Mouse (Mus musculus) cerebellum, adult 8-10 months (tissue): ENCODE measurements around the gene Cacna1f.

Source experiments
- DNase-seq: peaks from one replicate; pipeline ENCODE4 v3.0.0; 2022

Gene Cacna1f

DNA sequence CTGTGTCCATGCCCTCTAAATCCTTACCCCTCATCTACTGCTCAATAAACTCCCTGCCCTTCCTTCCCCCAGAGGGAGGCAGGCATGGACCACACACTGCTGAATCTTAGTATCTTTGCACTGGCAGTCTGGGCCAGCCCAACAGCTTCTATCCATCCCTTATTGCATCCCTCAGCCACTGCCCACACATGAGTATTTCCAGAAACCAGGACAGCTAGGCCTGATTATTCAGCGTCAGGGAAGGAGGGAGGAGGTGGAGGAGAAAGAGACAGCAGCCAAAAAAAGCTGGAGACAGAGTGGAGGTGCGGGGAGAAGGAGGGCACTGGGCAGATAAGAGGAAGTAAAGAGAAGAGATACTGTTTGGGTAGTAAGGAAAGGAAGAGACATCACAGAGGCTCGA lies 28.2 kb downstream of the Cacna1f start:
- no peak for DNase-seq

DNA sequence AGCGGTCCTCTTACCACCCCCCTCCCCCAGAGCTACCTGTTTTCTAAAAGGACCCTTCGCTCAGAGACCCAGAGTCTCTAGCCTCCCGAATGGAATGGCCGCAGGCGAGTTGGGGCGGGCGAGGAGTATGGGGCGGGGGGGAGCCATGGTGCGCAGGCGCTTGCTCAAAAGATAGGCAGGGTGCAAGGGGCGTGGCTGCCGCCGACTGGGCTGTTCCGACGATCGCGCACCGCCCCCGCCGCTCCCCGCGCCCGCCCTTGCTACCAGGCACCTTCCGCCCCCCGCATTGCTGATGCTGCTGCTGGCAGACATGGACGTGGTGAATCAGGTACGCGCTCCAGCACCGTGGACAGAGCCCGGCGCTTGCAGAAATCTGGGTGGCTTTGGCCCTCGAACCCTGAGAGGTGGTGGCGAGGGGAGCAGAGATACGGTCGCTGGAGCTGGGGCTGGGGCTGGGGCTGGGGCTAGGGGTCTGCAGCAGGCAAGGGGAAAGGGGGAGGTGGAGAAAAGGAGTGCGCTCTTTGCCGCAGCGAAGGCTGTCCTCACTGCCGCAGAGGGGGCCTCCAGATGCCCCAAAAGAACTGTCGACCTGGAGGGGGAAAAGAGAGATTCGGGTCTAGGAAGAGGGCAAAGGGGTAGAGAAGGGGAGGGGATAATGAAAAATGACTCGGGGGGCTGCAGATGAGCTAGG lies 31.7 kb downstream of the Cacna1f start, which contains the start of gene Syp:
TSS of gene Syp (plus strand) at position 71 of the 691 bp plus-strand sequence.
- peak; percentile 92 for DNase-seq

DNA sequence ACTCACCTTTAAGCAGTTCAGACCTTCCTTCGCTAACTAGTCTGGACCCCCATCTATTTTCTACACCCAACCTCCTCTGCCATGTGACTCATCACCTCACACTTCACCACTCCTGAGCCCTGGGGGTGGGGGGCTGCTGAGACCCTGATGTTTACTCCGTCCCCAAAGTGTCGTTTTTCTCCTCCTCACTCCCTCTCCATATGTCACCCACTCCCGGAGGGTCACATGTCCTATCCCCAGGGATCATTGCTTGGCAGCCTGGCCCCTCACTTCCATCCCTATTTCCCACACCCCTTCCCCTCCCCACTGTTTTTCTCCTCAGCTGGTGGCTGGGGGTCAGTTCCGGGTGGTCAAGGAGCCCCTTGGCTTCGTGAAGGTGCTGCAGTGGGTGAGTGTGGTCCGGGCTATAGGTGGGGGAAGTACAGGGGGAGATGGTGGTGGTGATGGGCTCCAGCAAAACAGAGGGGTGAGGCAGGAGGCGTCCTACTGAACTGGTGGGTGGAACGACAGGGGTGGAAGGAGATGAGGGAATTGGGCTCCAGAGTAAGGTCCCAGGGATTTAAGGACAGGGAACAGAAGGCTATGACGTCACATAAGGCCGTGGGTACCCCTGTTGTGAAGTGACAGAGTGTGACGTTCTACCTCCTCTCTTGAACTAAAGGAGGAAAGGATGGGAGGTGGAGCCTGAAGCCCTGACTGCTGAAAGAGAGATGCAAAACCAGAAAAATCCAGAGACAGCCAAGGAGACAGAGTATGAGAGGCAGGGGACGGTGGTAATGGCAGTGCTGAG lies 32.8 kb downstream of the Cacna1f start:
- no peak for DNase-seq

DNA sequence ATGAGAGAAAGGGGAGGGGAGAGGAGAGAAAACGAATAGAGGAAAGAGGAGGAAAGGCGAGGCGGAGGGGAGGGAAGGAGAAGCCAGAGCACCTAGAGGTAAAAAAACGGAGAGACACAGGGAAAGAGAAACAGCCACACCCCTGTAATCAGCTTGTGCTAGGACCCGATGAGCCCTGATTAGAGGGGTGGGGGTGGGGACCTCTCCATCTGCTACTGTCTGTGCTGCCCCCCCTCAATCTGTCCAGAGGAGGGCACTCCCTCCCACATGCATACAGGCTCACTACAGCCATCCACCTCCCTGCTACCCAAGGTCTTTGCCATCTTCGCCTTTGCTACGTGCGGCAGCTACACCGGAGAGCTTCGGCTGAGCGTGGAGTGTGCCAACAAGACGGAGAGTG lies 33.9 kb downstream of the Cacna1f start:
- DNase-seq = no peak

DNA sequence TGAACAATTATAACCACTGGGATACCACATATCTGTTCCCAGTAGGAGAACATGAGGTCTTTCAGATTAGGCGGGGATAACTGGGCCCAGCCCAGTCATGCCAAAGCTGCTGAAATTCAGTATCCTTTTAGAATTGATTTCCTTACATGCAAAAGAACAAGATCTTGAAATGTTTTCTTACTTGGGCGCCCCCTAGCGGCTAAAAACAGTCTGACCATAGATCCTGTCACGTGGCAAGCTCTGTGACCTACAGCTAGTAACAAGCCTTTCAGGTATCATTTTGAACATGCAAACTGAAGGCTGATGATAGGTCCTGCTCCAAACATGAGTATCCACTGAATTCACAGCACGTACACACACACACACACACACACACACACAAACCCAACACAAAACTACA lies 38.5 kb downstream of the Cacna1f start:
- peak; percentile 76 for DNase-seq

DNA sequence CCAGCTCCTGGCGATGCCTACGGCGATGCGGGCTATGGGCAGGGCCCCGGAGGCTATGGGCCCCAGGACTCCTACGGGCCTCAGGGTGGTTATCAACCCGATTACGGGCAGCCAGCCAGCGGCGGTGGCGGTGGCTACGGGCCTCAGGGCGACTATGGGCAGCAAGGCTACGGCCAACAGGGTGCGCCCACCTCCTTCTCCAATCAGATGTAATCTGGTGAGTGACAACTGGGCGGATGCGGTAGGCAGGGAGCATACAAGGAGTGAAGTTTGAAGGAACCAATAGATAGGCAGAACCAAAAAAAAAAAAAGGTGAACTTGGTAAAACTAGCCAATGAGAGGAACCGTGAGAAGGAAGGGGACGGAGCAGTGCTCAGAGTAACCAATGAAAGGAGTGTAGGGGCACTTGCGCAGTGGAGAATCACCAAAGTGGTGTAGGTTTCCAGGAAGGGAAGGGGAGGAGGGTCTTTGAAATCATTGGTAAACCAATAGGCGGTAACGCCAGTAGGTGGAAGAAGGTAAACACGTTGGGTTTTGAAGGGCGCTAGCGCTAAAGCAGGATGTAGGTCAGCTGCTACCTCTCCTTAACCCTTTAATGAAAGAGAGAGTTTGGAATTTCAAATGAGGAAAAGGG lies 41.9 kb downstream of the Cacna1f start:
- no peak for DNase-seq

DNA sequence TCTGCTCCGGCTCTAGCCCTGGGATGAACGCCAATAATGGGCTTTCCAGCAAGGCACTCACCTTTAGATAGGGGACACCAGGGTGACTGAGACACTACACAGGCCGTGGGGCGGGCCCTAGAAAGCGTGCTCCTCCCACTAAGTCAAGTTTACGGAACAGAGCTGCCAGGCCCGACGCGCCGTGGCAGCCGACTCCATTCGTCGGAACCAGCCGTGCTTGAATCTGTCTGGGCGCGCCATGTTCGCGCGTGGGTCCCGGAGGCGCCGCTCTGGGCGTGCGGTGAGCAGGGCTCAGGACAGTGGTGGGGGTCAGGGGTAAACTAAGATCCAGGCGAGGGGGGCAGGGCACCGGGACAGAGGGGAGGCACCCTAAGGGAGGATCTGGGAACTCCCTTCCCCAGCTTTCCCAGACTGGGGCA lies 50.3 kb downstream of the Cacna1f start, which contains the start of gene Prickle3:
TSS of gene Prickle3 (plus strand) at position 40 of the 419 bp plus-strand sequence.
- no peak for DNase-seq

DNA sequence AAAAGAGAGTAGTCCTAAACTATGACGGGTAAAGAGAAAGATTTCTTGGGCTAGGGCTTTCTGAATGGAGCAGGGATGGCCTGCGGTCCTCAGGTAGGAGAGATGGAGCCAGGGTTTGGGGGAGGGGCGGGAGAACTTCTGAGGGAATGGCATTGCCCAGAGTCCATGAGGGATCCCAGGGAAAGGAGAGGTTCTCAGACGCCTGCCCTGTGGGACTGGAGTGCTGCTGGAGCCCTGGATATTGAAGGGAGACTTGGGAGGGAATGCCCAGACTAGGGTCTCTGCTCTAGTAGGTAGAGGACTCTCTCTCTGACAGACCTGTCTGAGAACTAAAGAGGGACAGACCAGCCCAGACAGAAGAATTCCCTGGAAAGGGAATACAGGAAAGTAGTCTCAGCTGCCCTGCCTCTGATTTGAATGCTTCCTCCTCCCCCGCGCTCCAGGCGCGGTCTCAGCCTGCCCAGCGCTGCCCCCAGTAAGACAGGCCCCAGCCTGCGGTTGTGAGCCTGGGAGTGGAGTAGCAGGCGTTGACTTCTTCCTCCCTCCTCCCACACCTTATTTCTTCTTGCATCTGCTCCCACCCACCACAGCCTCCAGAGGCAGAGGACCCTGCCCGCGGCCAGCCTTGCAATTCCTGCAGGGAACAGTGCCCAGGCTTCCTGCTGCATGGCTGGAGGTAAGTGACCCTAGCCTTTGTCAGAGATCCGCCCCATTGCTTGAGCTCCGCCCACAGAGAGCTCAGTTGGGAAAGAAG lies 51.3 kb downstream of the Cacna1f start:
- no peak for DNase-seq

DNA sequence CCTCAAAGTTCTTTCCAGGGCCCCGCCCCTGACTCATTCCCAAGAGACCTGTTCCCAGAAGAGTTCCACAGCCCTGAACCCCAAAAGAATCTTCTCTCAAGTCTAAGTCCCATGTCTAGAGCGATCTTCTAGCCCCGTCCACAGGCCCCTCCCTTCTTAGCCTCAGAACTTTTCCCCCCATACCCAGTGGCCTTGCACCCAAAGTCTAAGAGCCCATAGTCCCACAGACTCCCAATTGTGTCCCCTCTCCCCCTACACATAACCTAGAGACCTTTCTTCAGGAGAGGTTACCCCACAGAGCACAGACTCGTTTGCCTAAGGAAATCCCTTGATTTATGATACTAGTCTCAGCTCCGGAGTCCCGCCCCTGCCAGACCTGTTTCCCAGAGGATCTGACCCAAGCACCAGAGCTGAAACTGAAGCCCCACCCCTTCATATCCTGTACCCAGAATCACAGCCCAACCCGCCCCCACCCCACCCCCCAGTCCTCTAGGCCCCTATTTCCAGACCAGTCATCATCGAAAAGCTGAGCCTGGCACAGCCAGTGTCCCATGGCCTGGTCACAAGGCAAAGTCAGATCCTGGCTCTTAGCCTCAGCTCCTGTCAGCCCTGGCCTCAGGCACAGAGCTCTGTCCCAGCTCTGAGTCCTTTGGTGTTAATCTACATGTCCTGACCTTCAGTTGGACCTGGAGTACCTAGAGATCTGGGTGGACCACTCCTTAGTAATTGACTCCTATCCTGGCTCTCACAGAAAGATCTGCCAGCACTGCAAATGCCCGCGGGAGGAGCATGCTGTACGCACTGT lies 52.1 kb downstream of the Cacna1f start:
- no peak for DNase-seq

DNA sequence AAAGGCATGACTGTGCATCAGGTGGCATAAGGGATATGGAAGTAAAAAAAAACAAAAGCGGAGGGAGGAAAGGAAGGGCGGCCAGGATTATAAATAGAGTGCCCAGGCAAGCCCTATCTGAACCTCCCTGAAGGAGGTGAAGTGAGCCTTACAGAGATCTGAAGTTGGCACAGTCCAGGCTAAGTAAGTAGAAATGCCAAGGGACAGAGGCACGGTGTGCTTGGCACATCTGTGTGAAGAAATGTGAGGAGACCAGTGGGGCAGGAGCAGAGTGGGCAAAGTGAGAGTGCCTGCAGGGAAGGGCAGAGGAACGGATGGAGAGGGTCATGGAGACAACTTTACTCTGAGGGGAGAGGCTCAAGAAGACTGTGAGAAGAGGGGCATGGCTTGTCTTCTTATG lies 54.2 kb downstream of the Cacna1f start:
- no peak for DNase-seq

DNA sequence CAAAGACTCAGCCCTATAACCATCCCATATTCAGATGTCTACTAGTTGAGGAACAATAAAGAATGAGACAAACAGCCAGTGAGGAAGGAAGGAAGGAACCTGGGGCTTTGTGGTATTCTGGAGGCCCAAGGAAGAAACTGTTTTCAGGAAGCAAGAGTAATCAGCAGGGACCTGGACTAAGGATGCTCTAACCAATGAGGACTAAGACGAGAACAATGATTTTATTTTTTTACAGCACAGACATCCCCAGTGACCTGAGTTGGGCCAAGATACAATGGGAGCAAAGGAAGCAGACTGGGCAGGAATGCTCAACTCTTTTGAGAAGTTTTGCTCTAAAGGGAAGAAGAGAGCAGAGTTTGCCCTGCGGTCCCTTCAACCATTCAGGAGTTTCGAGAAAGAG lies 56.1 kb downstream of the Cacna1f start:
- no peak for DNase-seq

DNA sequence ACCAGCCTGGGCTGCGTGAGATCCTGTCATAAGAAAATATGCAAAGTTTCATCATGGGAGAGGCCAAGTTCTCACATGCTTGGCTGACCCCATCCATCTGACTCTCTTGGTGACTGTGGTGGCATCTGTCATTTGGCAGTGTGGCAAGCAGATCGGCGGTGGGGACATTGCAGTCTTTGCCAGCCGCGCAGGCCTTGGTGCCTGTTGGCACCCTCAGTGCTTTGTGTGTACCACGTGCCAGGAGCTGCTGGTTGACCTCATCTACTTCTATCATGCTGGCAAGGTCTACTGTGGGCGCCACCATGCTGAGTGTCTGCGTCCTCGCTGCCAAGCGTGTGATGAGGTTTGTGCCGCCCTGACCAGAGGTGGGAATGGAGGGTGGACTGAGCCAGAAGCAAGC lies 57.9 kb downstream of the Cacna1f start:
- peak; percentile 54 for DNase-seq

DNA sequence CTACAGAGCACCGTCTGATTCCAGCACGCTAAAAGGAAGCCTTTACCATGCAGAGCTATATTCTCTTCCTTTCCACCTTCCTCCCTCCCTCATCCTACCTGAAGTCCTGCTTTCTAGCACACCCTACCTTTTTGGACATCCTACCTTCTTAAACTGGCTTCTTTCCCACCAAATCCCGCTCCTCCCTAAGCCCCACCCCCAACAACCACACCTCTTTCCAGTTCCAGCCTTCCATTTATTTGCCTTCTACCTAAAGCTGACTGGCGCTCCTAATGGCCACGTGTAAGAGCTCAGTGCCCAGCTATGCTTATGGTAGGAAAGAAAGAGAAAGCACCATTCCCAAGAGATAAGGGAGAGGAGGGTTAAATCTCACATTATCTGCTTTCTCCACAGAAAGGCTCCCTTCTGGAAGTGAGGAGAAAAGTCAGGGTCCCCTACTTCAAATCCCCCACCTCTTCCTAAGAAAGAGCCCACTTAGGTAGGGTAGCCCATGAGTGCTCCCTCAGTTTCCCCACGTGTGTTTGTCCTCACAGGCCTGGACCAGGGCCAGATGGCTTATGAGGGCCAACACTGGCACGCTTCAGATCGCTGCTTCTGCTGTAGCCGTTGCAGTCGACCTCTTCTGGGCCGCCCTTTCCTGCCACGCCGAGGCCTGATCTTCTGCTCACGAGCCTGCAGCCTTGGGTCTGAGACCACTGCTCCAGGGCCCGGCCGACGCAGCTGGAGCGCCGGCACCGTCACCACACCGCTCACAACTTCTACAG lies 59.0 kb downstream of the Cacna1f start:
- no peak for DNase-seq

DNA sequence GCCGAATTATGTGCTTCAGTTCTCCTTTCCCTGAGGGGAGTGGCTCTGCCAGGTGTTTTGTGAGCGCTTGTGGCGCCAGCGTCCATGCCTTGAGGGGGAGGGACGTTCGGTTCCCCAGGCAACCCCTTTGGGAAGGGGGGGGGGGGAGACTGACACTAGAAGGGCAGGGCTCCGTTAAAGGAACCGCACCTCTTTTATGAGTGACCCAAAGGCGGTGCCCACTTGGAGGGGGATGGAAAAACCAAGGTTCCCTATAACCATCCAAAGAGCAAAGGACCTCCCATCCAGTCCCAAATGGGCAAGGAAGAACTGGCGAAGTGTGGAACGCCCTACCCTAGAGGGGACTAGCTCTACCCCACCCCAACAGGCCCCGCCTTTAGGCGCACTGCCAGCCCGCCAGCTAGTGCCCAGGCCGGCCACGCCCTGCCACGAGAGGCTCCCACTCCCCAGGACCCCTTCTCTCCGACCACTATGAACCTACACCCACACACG lies 63.6 kb downstream of the Cacna1f start:
- peak; percentile 28 for DNase-seq

DNA sequence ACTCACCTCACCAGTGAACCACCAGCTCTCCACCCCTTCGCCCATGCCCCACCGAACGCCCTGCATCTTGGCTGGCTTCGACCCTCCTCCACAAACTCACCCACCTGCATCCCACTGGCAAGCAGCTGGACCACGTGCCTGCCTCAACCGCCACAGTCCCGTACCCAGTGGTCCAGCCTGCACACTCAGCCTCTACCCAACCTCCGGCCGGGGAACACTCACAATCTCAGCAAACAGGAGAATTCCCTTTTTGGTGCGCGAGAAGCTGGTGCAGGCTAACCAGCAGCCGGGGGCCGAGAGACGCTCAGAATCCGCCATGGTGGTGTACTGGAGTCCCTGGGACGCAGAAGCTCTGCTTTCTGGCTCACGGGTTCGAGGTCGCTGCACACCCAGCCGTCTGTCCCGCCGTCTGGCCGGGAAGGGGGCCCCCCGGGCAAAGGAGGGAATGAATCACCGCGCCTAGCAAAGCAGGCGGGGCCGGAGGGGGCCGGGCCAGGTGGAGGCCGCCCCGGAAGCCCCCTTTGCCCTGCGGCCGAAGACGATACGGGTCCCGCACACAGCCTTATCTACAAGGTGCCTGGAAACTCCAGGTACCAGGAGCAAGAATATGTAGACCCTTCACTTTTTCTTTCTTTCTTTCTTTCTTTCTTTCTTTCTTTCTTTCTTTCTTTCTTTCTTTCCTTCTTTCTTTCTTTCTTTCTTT lies 64.2 kb downstream of the Cacna1f start, which contains the start of gene Plp2:
TSS of gene Plp2 (minus strand) at position 470 of the 703 bp plus-strand sequence.
- DNase-seq = no peak

DNA sequence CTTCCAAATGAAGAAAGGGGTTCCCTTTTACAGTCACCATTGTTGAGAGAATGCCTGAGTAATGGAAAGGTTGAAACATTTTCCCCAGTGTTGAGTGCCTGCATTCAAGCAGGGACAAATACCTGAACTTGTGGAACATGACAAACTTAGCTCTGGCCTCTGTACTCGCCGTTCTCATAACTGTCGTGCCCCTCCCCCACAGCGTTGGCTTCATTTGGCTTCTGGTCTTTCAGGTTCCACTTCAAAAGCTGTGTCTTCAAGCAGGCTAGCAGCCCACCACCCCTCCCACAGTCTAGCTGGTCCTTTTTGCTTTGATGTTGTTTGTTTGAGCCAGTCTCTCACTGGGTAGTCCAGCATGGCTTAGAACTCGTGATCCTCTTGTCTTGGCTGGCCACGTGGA lies 65.9 kb downstream of the Cacna1f start:
- no peak for DNase-seq

DNA sequence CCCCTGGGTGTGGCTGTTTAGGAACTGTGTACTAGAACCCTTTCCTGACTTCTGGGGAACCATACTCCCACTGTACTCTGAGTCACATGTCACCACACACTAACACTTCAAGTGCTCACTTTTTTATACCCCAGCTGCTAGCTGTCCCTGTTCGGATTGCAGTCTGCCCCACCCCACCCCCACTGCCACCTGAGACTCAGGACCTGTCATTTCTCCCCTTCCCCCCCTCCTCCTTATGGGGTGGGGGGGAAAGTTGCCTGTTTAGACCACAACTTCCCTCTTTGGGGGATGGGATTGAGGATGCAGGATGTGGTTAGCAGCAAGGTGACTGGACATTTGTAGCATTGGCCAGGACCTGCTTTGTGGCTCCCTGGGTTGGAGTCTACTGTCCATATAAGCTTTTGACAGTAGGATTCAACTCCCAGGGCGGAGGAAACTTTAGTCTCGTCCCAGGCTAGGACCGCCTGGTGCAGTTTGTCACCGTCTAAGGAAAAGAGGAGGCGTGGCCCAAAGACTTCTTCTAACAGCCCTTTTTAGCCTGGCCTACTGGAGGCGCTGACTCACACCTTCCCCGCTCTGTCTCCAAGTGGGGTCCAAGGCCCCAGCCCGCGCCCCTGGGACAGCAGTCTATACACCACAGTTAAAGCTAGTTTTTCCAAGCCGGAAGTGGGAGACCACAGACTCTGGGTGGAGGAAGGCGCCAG lies 66.8 kb downstream of the Cacna1f start:
- no peak for DNase-seq

DNA sequence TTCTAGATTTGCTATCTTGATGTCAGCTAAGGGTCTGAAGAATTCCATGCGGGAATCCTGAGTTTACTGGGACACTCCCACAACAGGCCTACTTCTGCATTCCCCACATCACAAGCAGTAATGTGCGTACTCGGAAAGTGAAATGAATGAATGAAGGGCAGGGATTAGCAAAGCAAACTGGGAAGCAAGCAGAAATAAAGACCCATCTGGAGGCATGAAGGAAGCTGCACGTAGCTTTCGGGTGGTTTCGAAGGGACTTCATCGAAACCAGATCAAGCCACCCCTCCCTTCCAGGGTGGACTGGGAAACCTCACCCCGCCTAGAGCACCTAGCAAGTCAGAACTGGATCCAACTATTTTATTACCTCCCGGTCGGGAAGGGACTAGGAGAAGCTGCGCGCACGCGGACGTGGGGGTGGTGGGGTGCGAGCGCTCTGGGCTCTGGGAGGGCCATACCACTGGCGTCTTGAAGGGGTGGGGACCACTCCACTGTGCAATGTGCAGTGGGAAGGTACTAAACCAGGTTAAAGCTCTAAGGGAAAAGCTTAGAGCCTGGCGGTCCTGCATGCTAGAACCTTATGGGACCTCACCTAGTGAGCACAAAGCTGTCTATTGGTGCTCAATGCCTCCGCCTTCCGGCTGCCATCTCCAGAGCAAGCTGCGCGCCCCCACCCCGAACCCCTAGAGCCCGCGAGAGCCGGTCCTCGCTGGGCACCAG lies 67.6 kb downstream of the Cacna1f start:
- no peak for DNase-seq

DNA sequence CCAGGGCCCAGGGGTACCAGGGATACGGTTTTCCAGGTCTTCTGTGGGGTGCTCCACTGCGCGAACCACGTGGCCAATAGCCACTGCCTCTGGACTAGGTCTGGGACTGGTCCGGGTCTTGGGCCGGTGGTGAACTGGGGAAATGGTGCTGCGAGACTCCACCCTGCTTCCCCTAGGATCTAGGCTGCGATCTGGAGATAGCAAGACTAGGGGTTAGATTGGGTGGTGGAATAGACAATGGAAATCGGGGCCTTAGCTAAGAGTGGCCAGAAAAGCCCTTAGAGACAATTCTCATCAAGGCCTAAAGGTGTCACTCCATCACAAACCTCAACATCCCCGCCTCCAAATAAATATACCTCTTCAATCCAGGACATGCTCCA lies 68.1 kb downstream of the Cacna1f start:
- DNase-seq = no peak
